Mouse (Mus musculus) intestine, embryonic 14.5 days (tissue): Measurements from ENCODE around the gene Tsnax. TPM values are rescaled to one million over a fixed set of nuclear protein-coding genes. Genes with fewer than 3 reads are reported as not detected.

Source experiments
- ATAC-seq: fragments of 200-750 bp; cut with Nextera tagmentation; replicated peaks from 2 replicates; pipeline ENCODE4 v1.8.0; 2017; ENCODE audit warnings: low read depth, moderate number of reproducible peaks, moderate TSS enrichment, moderate library complexity; ENCODE audit not compliant: low FRiP score, low TSS enrichment
- DNase-seq: peaks from one replicate; pipeline ENCODE4 v3.0.0-alpha.2; 2018; ENCODE audit warnings: low spot score
- H3K27ac ChIP-seq: fragments of 300-500 bp; sonication (generic); 2 replicates; pipeline ENCODE4 v1.5.1; 2014; ENCODE audit warnings: low read depth, mild to moderate bottlenecking, control low read depth
- H3K27me3 ChIP-seq: fragments of 300-500 bp; sonication (generic); replicated peaks from 2 replicates; pipeline ENCODE4 v1.6.1; 2014; ENCODE audit warnings: low read length, control low read depth; ENCODE audit not compliant: control insufficient read depth, insufficient read depth
- H3K36me3 ChIP-seq: fragments of 300-500 bp; sonication (generic); 2 replicates; pipeline ENCODE4 v1.6.1; 2014; ENCODE audit warnings: low read length, control low read depth; ENCODE audit not compliant: control insufficient read depth, insufficient read depth
- H3K4me1 ChIP-seq: fragments of 300-500 bp; sonication (generic); replicated peaks from 2 replicates; pipeline ENCODE4 v1.6.1; 2014; ENCODE audit warnings: low read length, control low read depth, mixed read lengths; ENCODE audit not compliant: control insufficient read depth, insufficient read depth
- H3K4me2 ChIP-seq: fragments of 300-500 bp; sonication (generic); 2 replicates; pipeline ENCODE4 v1.6.1; 2014; ENCODE audit warnings: low read length
- H3K4me3 ChIP-seq: fragments of 300-500 bp; sonication (generic); 2 replicates; pipeline ENCODE4 v1.5.1; 2014; ENCODE audit warnings: low read depth, low read length, control low read depth, mixed read lengths
- H3K9ac ChIP-seq: fragments of 300-500 bp; sonication (generic); 2 replicates; pipeline ENCODE4 v1.6.1; 2014; ENCODE audit warnings: mild to moderate bottlenecking, low read length
- H3K9me3 ChIP-seq: fragments of 300-500 bp; sonication (generic); 2 replicates; pipeline ENCODE4 v1.6.1; 2016; ENCODE audit warnings: low read length, control low read depth; ENCODE audit not compliant: control insufficient read depth
- WGBS: fragments of 180-500 bp; shearing (Covaris S2); extraction: QIAGEN DNeasy Blood & Tissue Kit; methylation state at CpG from one replicate; pipeline ENCODE4 v1.1.7; 2014; 5-methylcytosine and 5-hydroxymethylcytosine counted together
- polyA plus RNA-seq: library from polyadenylated mRNA; unstranded; fragments of >200 nt; fragmentation: Nextera tagmentation; extraction: Ambion mirVana; gene quantifications from 2 replicates; pipeline ENCODE4 v1.2.1, GENCODE M21; 2014

The Tsnax gene
- polyA plus RNA-seq, 1 experiment from 2014 or later, result 118 TPM

DNA sequence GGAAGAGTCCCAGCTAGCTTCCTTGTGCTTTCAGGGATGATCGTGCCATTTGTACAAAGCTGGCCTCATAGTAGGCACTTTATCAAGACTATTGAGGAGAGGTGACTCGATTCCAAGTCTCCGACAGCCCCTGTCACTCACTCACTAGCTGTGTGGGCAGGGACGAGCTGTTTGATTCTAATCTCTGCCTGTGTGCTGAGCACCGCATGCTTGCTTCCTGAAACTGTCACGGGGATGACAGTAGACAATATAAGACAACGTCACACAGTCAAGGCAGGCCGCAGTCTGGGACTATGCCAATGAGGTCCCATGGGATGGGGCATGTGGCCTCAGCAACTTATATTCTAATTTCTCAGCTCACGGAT, 54.8 kb downstream of the Tsnax start:
- Histone ChIP-seq H3K27me3 (no peaks in the 10 kb centered on the region), H3K36me3 (no peaks in the 10 kb centered on the region), H3K4me3 (no peak overlapping the region), H3K9ac (no peak overlapping the region), H3K27ac (peak overlapping the region; percentile 76), H3K9me3 (no peaks in the 10 kb centered on the region), H3K4me1 (no peaks in the 10 kb centered on the region), H3K4me2 (no peak overlapping the region)
- ATAC-seq, result no peak
- no peak for DNase-seq
- WGBS, result 78% methylated on average over 9 of the region's 9 CpGs

DNA sequence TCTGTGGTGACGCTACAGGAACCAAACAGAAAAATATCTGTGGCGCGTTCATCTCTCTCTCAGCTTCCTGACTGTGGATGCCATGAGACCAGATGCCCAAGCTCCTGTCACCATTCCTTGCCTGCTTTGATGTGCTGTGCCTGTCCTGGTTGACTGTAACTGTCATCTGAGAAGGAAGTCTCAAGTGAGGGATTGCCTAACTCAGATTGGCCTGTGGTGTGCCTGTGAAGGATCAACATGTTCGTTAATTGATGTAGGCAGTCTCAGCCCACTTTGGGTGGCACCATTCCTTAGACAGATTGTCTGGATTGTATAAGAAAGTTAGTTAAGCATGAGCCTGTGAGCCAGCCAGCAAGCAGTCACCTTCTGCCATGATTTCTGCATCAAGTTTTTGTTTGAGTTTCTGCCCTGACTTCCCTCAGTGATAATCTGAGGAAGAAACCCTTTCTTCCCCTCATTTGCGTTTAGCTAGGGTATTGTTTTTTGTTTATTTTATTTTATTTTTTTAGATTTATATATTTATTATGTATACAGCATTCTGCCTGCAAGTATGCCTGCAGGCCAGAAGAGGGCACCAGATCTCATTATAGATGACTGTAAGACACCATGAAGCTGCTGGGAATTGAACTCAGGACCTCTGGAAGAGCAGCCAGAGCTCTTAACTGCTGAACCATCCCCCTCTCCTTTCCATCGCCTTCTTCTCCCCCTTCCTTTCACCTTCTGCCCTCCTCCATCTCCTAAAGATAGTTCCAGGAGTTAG, 55.5 kb downstream of the Tsnax start:
- no peak for ATAC-seq
- DNase-seq, result no peak

DNA sequence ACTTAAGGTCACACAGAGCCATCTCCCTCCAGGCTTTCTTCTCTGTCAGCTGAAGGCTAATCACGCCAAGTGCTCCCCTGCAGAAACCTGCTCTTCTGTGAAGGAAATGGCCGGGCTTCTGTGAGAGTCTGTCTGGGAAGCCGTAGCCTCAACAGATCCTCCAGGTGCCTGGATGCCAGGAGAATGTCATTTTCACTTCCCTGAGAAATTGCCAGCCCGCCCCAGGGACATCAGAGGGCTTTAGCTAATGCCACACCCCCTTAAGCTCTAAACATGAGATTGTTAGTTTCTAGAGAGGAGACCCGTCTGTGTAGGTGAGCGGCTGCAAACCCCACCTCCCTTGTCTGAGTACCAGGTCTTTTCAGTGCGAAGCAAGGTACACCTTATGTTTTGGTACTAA, 56.5 kb downstream of the Tsnax start:
- WGBS, result 69% methylated on average over 7 of the region's 7 CpGs
- ATAC-seq, result no peak
- no peak for DNase-seq

More for the DNA sequence above, 55.5 kb downstream of the Tsnax start:
- WGBS, result 85% methylated on average over 6 of the region's 6 CpGs
- no peaks in the 10 kb centered on the region for H3K36me3 ChIP-seq
- no peak overlapping the region for H3K4me3 ChIP-seq
- H3K9me3 ChIP-seq, result no peaks in the 10 kb centered on the region
- H3K27ac ChIP-seq, result peak overlapping the region; percentile 76
- H3K27me3 ChIP-seq, result no peaks in the 10 kb centered on the region
- H3K4me2 ChIP-seq, result no peak overlapping the region
- H3K9ac ChIP-seq, result no peak overlapping the region
- no peaks in the 10 kb centered on the region for H3K4me1 ChIP-seq

DNA sequence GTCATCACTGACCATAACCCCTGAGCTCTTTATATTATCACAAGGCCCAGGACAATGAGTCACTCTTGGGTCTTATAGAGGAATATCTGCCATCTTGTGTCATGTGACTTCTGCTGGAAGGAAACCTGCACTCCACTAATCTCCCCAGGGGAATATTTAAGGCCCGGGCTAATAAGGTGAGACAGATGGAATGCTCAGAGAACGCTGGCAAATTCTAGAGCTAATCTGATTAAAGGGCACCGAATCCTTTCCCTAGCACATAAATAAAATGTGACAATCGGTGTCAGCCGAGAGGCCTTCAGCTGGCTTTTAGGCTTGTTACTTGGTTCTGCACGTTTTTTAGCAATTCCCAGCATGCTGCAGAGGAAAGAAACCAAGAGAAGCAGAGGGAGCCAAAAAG, 56.9 kb downstream of the Tsnax start:
- DNase-seq (no peak), ATAC-seq (no peak)
- H3K9me3 ChIP-seq, result no peaks in the 10 kb centered on the region
- no peak overlapping the region for H3K4me2 ChIP-seq
- no peaks in the 10 kb centered on the region for H3K4me1 ChIP-seq
- no peaks in the 10 kb centered on the region for H3K36me3 ChIP-seq
- WGBS, result 62% methylated on average over 6 of the region's 6 CpGs
- H3K9ac ChIP-seq, result no peak overlapping the region
- H3K27ac ChIP-seq, result no peak overlapping the region
- no peaks in the 10 kb centered on the region for H3K27me3 ChIP-seq
- H3K4me3 ChIP-seq, result no peak overlapping the region

More for the DNA sequence above, 56.5 kb downstream of the Tsnax start:
- H3K27ac ChIP-seq, result no peak overlapping the region
- no peak overlapping the region for H3K9ac ChIP-seq
- no peaks in the 10 kb centered on the region for H3K4me1 ChIP-seq
- H3K27me3 ChIP-seq, result no peaks in the 10 kb centered on the region
- no peaks in the 10 kb centered on the region for H3K9me3 ChIP-seq
- no peak overlapping the region for H3K4me2 ChIP-seq
- no peaks in the 10 kb centered on the region for H3K36me3 ChIP-seq
- H3K4me3 ChIP-seq, result no peak overlapping the region

- Histone ChIP-seq H3K4me2 (no peak overlapping the region), H3K9ac (no peak overlapping the region), H3K27ac (no peak overlapping the region), H3K4me1 (0 out of 2 replicates have a peak, but pooled peaks cover 3% of the 10 kb centered on the region), H3K27me3 (no peaks in the 10 kb centered on the region), H3K9me3 (no peaks in the 10 kb centered on the region), H3K36me3 (no peaks in the 10 kb centered on the region), H3K4me3 (no peak overlapping the region)
- ATAC-seq (no peak), DNase-seq (no peak)
- WGBS, result 89% methylated on average over 10 of the region's 10 CpGs
Observed at GRCm38 (mm10) chr8:125074141-125074540, 61.3 kb downstream of the Tsnax start.

DNA sequence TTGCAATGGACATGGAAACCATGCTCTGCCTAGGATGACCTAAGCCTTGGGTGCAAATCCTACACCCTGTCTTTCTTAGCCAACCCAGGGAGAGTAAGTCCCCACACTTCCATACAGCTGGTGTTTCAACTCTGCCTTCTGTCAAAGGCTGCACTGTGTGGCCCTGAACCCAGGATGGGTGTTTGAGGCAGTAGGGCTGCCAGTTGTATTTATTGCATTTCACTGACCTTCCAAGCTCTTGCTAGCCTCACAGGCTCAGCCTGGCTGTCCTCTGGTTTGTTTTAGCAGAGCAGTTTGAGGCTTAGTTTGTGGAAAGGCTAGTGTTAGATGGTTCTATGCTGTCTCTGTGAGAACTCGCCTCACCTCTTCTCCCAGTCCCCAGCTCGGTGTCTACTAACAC, 61.8 kb downstream of the Tsnax start:
- ATAC-seq (no peak), DNase-seq (no peak)
- no peak overlapping the region for H3K4me2 ChIP-seq
- WGBS, result 79% methylated on average over 2 of the region's 2 CpGs
- 0 out of 2 replicates have a peak, but pooled peaks cover 3% of the 10 kb centered on the region for H3K4me1 ChIP-seq
- H3K9ac ChIP-seq, result no peak overlapping the region
- H3K27me3 ChIP-seq, result no peaks in the 10 kb centered on the region
- H3K9me3 ChIP-seq, result no peaks in the 10 kb centered on the region
- no peak overlapping the region for H3K4me3 ChIP-seq
- H3K36me3 ChIP-seq, result no peaks in the 10 kb centered on the region
- H3K27ac ChIP-seq, result no peak overlapping the region

- DNase-seq, result no peak
Observed at GRCm38 (mm10) chr8:125075389-125075788, 62.6 kb downstream of the Tsnax start.

GRCm38 (mm10) chr8:125077326-125077725, 64.5 kb downstream of the Tsnax start:
- H3K9me3 ChIP-seq, result no peaks in the 10 kb centered on the region
- H3K4me1 ChIP-seq, result peaks cover 3% of the 10 kb centered on the region; the same call in 1 of the 2 replicates
- no peak overlapping the region for H3K4me3 ChIP-seq
- no peak for DNase-seq
- no peak overlapping the region for H3K27ac ChIP-seq
- H3K36me3 ChIP-seq, result no peaks in the 10 kb centered on the region
- 76% methylated on average over 8 of the region's 8 CpGs for WGBS
- H3K4me2 ChIP-seq, result no peak overlapping the region
- no peak for ATAC-seq
- H3K9ac ChIP-seq, result no peak overlapping the region
- H3K27me3 ChIP-seq, result no peaks in the 10 kb centered on the region

More at GRCm38 (mm10) chr8:125075389-125075788, 62.6 kb downstream of the Tsnax start:
- ATAC-seq, result no peak
- no peak overlapping the region for H3K4me3 ChIP-seq
- H3K27ac ChIP-seq, result no peak overlapping the region
- H3K4me1 ChIP-seq, result 0 out of 2 replicates have a peak, but pooled peaks cover 3% of the 10 kb centered on the region
- no peaks in the 10 kb centered on the region for H3K27me3 ChIP-seq
- 78% methylated on average over 4 of the region's 4 CpGs for WGBS
- no peak overlapping the region for H3K9ac ChIP-seq
- no peaks in the 10 kb centered on the region for H3K9me3 ChIP-seq
- H3K4me2 ChIP-seq, result no peak overlapping the region
- H3K36me3 ChIP-seq, result no peaks in the 10 kb centered on the region
